Mouse (Mus musculus) urinary bladder, adult 18-20 months (tissue): ENCODE results near the gene Ankrd28.

Experiments used
- DNase-seq, 2 experiments: peaks; one replicate each; pipeline ENCODE4 v3.0.0; 2022; ENCODE audit warnings: low spot score in 2 of 2, mixed read lengths in 2 of 2

The Ankrd28 gene

DNA sequence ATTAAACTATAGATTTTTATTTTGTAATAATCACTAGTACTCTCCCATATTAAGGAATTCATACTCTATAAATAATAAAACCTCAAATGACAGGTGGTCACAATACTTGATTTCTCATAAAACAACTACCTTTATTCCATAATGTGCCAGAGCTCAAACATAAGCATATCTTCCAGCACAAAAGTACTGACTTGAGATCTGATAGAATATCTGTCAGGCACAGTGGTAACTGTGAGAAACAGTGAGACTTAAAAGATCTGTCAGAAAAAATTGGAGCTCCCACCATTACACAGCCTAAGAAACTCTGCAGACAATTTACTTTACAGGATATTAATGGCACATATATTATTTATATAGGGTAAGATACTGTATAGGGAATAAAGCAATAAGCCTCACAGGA is 114.8 kb downstream of the Ankrd28 start:
- no peak for DNase-seq

DNA sequence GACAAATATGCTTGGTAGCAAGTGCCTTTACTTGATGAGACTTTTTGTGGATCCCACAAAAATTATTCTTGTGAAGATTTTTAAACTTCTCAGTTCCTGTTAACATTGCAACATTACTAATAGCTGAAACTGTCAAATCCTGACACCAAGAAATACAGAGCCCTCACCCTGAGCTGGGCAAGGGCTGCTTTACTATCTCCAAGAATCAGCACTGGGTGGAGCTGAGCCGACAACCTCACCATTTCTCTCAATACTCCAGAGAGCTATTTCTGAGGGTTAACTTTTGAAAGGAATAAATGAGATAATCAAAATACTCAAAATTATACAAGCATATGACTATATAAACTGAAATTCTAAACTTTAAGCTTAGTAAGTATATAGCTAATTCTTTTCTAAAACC is 121.1 kb downstream of the Ankrd28 start:
- DNase-seq, result no peak

GRCm38 (mm10) chr14:31700376-31700775 is 130.1 kb downstream of the Ankrd28 start:
- DNase-seq, result no peak

DNA sequence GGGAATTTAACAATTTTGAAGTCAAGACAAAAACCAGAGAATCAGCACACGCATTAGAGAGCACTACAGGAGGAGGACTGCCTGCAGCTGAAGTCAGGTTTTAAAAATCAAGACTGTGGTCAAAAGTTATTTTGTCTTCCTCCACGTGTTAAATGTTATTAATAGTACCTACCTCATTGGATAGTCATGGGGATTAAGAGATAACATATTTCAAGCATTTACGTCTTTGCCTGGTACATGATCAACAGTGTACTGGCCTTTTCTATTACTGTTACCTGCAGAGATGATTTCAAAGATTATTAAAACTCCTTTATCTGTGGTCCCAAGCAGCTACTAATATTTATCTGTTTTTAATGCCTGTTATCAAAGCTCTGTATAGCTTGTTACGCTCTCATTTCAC is 132.7 kb downstream of the Ankrd28 start:
- no peak for DNase-seq

DNA sequence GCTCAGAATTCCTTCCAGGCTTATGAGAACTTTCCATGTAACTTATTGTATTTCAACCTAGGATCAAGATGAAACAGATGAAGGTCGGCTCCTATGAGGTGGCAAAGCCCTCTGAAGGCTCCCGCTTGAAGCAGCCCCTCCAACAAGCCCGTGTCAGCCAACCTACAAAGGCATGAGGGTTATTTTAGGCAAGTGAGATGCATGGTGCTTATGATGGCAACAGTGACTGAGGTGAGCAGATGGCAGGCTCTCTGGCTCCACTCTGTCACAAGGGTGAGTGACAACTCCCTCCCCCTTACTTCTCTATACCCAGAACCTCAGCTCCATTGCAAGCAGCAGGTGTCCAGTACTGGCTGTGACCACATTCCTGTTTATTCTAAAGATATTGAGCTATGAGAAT is 133.1 kb downstream of the Ankrd28 start:
- DNase-seq, result no peak

- DNase-seq, result no peak
Observed at GRCm38 (mm10) chr14:31696985-31697303, 133.5 kb downstream of the Ankrd28 start.

DNA sequence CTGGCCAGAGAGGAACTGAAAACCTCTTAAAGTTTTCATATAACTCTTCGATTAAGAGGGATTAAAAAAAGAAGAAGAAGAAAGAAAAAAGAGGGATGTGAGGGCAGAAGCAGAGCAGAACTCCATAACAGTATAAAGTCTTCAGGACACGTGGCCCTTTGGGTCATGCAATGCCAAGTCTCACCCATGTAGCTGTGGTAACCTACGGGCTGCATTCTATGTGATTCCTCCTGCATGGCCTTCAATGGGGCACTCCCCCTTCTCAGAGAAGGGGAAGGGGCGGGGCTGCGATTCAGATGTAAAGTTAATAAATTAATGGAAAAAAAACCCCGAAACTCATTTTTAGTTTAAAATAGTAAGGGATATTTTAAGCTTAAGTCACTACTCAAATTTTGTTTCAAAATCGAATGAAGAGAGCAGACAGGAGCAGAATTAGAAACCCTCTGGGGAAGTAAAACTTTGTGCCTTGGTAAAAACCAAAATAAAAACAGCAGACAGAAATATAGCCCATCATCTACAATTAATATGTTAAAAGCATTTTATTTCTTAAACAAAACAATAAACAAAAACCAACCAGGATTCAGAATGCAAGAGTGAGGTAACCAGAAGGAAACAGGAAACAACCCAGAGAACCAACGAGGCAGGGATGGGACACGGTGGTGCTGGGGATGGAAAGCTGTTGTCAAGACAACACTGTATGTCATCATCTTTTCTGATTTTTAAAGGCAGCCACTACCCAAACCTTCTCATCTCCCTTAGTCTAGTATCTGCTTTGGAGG is 134.1 kb downstream of the Ankrd28 start:
- no peak for DNase-seq

GRCm38 (mm10) chr14:31692536-31692935 is 137.9 kb downstream of the Ankrd28 start:
- no peak for DNase-seq

- DNase-seq, result no peak
Observed at GRCm38 (mm10) chr14:31686231-31686630, 144.2 kb downstream of the Ankrd28 start.

- DNase-seq, result no peak
Observed at GRCm38 (mm10) chr14:31685680-31686079, 144.8 kb downstream of the Ankrd28 start.

DNA sequence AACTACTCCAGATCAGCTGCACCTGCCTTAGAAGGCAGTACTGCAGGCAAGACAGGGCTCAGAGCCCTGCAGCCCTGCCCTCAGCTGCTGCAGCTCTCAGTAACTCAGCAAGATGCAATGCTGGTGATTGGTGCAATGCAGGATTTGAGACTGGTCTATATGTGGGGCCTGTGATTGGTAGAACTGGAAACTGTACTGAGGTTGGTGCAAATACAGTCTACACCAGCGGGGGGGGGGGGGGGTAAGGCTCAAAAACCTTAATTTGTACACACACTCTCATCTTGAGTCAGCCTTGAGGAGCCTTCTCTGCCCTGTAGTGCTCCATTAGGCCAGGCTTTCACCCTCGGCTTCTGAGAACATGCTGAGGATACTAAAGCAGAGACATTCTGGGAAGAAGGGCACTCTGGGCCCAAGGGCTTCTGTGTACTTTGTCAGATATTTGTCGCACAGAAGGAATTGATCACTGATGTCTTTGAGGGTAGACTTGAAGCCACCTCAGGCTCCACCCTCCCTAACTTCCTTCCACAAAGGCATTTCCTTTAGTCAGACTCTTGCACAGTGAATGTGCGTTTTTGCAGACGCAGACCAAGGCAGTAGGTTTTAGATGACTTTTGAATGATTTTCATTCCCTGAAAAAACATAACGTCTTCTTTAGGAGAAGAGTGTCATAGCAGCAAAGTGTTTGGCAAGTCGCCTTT is 146.0 kb downstream of the Ankrd28 start:
- DNase-seq, result no peak

DNA sequence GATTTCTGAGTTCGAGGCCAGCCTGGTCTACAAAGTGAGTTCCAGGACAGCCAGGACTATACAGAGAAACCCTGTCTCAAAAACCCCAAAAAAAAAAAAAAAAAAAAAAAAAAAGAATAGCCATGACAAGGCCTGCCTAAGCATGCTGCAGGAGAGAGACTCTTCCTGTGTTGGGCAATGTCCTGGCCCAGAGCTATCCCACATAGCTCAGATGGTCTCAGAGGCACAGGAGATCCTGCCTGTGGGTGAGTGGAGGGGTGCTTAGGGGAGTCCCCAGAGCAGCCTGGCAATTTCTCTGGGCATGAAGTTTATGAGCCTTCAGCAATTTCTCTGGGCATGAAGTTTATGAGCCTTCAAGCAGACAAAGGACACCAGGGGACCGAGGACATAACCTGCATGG is 146.8 kb downstream of the Ankrd28 start:
- no peak for DNase-seq

DNA sequence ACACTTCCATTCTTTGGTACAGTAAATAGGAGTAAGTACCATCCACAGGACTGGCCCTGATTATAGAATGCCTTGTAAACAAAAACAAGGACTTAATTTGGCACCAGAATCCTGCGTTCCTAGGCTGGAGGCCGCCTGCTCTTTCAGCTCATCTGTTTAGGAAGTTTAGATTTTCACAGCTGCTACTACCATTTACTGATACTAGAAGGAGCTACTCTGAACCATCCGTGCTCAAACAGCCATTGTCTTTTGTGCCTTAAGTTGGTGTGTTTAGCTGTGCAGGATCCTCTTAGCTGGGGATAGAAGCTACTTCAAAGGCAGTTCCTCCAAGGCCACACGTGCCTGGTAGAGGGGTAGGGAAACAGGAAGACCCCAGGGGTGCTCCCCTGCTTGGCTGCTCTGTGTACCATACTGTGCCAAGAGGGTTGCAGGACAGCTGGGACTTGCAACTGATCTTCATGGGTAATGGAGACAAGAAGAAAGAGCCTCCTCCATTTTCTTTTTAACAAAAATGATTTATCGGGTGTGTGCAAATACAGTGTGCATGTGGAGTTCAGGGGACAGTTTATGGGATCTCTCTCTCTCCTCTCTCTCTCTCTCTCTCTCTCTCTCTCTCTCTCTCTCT is 148.4 kb downstream of the Ankrd28 start:
- DNase-seq, result no peak

DNA sequence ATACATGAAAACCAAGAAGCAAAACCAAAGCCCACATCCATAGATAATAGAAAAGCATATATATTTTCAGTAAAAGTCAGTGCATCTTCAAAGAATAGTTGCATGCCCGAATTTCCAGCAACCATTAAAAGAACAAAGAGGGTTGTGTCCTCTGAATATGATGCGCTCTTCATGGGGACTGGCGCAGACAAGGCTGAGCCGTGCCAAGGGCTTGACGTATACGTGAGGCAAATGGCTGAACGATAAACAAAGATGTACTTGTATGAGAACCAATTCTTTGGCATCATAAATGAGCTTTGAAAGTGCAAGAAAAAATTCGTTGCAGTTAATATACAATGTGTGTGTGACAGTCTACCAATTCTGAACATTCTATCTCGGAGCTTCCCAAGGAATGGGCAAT is 149.2 kb downstream of the Ankrd28 start:
- DNase-seq, result no peak

GRCm38 (mm10) chr14:31680656-31681055 is 149.8 kb downstream of the Ankrd28 start:
- no peak for DNase-seq

- no peak for DNase-seq
Observed at GRCm38 (mm10) chr14:31671635-31672320, 158.7 kb downstream of the Ankrd28 start.

- DNase-seq, result no peak
Observed at GRCm38 (mm10) chr14:31669642-31670490, 160.6 kb downstream of the Ankrd28 start.

- peak; percentile 56 to 78 for DNase-seq
Observed at GRCm38 (mm10) chr14:31669161-31669611, 161.3 kb downstream of the Ankrd28 start.

DNA sequence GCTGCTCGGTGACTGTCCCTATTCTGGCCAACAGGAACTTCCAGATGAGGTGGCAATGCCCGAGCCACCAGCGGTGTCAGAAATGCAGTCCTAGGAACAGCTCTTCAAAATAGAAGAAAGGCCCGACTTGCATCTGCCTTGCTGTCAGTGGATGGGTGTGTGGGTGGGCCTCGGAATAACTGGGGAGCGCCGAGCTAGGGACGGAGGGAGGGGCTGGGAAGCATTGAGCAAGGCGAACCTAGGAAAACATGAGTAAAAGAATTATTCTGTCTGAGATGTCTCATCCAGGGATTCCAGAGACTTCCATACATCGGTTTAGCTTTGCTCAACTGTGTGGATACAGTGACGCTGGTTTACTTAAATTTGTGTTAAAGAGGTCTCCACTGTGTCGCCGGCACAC is 162.1 kb downstream of the Ankrd28 start:
- no peak for DNase-seq

- DNase-seq, result no peak
Observed at GRCm38 (mm10) chr14:31667741-31668140, 162.7 kb downstream of the Ankrd28 start.

- DNase-seq, result no peak
Observed at GRCm38 (mm10) chr14:31666931-31667705, 163.3 kb downstream of the Ankrd28 start.
